Mouse (Mus musculus): Measurements from ENCODE around the gene Egf. TPM values are rescaled to one million over a fixed set of nuclear protein-coding genes. Genes with fewer than 3 reads are reported as not detected.

Gene Egf
- total RNA-seq, 1 experiment from 2014 or later, result 1.8 TPM

- no peak for DNase-seq
These were observed 104.9 kb downstream of the Egf start for GRCm38 (mm10) chr3:129650293-129650612.

DNA sequence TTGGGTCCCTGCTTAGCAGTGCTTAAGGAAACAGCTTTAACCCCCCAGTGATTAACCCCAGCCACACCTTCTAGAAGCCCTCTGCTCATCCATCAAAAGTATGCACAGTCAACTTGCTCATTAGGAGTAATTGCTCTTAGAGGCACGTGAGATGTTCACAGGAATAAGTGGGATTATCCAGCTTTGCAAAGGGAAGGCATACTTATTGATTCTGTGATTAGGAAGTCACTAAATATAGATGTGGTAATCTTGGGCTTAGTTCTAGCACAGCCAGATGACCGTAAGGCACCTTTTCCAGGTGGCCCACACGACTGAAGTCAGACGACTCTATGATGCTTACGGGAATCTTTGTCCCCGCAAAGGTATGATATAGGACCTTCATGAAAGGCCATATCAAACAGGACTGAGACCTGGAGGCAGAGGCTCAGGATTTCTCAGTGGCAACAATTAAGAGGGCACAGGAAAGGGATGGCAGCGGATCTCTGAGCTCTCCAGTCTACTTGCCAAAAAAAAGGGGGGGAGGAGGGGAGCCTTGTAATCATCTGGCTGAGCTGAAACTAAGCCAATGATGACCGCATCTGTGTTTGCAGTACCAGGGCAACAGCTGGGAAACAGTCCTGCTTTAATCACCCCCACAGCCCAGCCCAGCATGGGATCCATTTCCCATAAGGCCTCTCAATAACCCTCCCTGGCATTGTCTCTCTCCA, 105.4 kb downstream of the Egf start:
- no peak for DNase-seq

DNA sequence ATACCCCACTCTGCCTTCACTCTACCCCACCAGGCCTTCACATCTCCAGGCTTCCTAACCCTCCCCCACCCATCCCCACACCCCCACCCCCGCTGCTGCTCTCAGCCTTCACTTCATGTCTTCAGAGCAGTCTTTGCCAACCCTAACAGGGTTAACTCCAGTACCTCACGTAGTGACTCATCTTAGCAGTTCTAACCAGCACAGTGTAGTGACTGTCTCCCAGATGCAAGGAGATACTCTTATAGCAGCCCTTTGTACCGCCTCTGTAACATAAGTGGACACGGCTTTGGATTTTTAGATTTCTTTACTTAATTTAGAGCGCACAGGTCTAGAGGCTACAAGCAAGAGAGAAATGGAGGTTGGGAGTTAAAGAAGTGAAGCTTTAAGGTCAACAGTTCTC, 106.5 kb downstream of the Egf start:
- DNase-seq, result no peak

DNA sequence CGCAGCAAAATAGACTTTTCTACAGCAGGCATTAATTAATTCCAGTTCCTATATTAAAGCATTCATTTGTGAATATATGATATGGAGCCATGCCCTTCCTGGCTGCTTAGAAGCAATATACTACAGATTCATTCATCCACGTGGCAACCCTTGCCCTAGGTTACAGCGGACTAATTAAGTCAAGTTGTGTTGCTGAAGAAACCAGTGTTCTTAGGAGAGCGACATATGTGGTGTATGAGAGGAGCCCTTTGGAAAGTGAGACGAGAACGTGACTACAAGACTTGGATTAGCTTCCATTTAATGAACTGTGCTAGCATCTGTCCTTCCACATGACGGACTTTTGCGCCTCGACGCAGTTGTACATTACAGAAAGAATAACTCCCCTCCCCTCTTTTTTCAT, 107.8 kb downstream of the Egf start:
- no peak for DNase-seq

DNA sequence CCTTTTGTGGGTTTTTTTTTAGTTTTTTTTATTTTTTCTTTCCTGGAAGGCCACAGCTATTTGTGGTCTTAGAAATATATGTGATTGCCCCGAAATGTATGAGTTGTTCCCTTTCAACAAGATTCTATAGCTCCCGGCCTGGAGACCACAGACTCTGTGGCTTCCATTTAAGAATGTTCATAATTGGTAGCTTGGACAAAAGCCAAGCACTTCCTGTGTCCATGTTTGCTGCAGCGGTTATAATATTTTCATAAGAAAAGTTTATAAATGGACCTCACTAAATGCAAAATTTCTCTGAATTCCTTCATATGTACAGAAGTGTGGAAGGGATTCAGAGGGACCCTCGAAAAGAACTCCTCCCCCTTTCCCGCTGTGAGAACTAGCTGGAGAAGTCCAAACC, 108.3 kb downstream of the Egf start:
- DNase-seq, result no peak

GRCm38 (mm10) chr3:129645409-129645808, 109.7 kb downstream of the Egf start:
- no peak for DNase-seq

- DNase-seq, result no peak
These were observed 113.5 kb downstream of the Egf start for GRCm38 (mm10) chr3:129641621-129642020.

GRCm38 (mm10) chr3:129640211-129641000, 114.7 kb downstream of the Egf start:
- no peak for DNase-seq

GRCm38 (mm10) chr3:129639701-129640100, 115.4 kb downstream of the Egf start:
- no peak for DNase-seq

- DNase-seq, result no peak
These were observed 117.7 kb downstream of the Egf start for GRCm38 (mm10) chr3:129637446-129637845.

DNA sequence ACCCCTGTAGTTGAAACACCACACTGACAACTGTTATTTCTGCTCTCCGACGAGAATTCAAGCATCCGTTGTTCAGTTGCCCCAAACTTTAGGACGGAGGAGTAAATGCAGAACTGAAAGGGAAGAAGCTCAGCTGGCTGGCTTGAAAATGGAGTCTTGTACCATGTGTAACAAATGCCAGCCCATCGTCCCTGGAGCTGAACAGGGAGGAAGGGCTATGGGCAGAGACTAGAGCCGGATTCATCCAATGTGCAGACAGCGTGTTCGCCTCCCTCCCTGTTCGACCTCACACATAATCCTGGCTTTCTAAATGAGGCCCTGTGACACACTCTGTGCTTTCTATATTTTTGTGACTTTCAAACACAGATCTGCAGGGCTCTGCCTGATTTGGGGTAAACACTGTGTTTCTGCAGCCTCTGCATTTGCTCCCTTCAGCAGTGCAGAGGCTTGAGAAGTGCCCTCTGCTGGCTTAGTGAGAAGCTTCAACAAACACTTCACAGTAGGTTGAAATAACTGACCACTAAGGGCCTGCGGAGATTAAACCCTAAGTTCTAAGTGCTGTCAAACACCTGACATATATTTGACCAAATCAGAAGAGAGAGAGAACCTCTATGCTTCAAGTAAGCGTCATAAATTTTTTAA, 120.7 kb downstream of the Egf start:
- DNase-seq, result no peak

DNA sequence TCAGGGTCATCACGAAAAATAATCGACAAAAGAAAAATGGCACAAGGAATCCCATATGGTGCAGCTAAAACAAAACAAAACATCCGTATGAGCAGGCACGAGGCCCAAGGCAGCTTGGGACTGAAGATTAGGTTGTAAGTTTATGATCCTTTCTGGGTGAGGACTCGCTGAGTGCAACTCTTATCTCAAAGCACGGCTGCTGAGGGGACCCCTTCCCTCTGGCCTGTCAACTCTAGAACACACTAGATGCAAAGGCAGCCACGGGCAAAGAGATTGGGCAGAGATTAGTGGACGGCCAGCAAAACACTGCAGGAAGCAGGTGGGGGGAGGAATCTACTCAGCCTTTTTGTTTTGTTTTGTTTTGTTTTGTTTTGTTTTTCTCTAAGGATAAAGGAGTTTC, 121.6 kb downstream of the Egf start:
- DNase-seq, result no peak

GRCm38 (mm10) chr3:129631857-129632256, 123.3 kb downstream of the Egf start:
- no peak for DNase-seq

GRCm38 (mm10) chr3:129631018-129631417, 124.1 kb downstream of the Egf start:
- DNase-seq, result no peak

Small RNA genes within 50 kb of the gene (microRNA-seq; reads per million reads assigned to microRNA genes)
- gene Gm24515, result 0 reads per million in 2 experiments

Other genes with a start within 250 kb of the Egf start
- gene Elovl6, start 223.0 kb downstream of the Egf start, total RNA-seq (2021), result 46.0 and 73.5 TPM in 2 replicates
- gene Lrit3, start 48.7 kb upstream of the Egf start, total RNA-seq (2021), result not detected in 2 replicates
- 0.27 TPM in 1 of 2 replicates, not detected in the other for gene Rrh, start 67.3 kb upstream of the Egf start, total RNA-seq (2021)
- gene Gar1, start 76.1 kb upstream of the Egf start, total RNA-seq (2021), result 51.0 and 62.4 TPM in 2 replicates
- 5.6 TPM in 1 of 2 replicates, not detected in the other for gene Cfi, start 80.6 kb upstream of the Egf start, total RNA-seq (2021)
- gene Pla2g12a, start 123.3 kb upstream of the Egf start, total RNA-seq (2021), result 44.7 and 45.6 TPM in 2 replicates
- gene Casp6, start 146.1 kb upstream of the Egf start, total RNA-seq (2021), result 34.5 and 57.5 TPM in 2 replicates
- 10.0 and 10.6 TPM in 2 replicates for gene Mcub, start 214.9 kb upstream of the Egf start, total RNA-seq (2021)